Mouse (Mus musculus) small intestine, adult 2 months (tissue): Measurements from ENCODE around the gene 4930563M21Rik. TPM values are rescaled to one million over a fixed set of nuclear protein-coding genes. Genes with fewer than 3 reads are reported as not detected.
"Not testable (repeated sequence)": the region's sequence is repeated elsewhere in the genome, so short reads cannot be mapped to it uniquely, and the experiment has no call there.

ENCODE experiments used
- H3K27ac ChIP-seq: fragments of 200-500 bp; 2 replicates; pipeline ENCODE4 v1.5.1; 2012; ENCODE audit warnings: low read depth, low read length, control low read depth, inconsistent platforms; ENCODE audit not compliant: insufficient read depth
- H3K27me3 ChIP-seq: fragments of 200-500 bp; 2 replicates; pipeline ENCODE4 v1.6.1; 2012; ENCODE audit warnings: mild to moderate bottlenecking, moderate library complexity, low read length, inconsistent platforms; ENCODE audit not compliant: control insufficient read depth, insufficient read depth
- H3K36me3 ChIP-seq: fragments of 200-500 bp; 2 replicates; pipeline ENCODE4 v1.6.1; 2012; ENCODE audit warnings: mild to moderate bottlenecking, low read length, control low read depth, inconsistent platforms; ENCODE audit not compliant: control insufficient read depth, insufficient read depth
- H3K4me1 ChIP-seq: fragments of 200-500 bp; 2 replicates; pipeline ENCODE4 v1.6.1; 2012; ENCODE audit warnings: low read length, inconsistent platforms, mixed read lengths; ENCODE audit not compliant: control insufficient read depth, insufficient read depth, insufficient read length
- H3K4me3 ChIP-seq: fragments of 200-500 bp; 2 replicates; pipeline ENCODE4 v1.5.1; 2012; ENCODE audit warnings: low read depth, mild to moderate bottlenecking, control low read depth, inconsistent platforms, low read length, moderate library complexity
- CTCF ChIP-seq: fragments of 200-500 bp; IDR thresholded peaks from 2 replicates; pipeline ENCODE4 v1.5.1; 2012; ENCODE audit warnings: low read depth, mild to moderate bottlenecking, control low read depth, inconsistent platforms, low read length, moderate library complexity, mixed read lengths; ENCODE audit not compliant: insufficient replicate concordance, insufficient read length; ENCODE audit errors: extremely low read depth
- POLR2A ChIP-seq: fragments of 200-500 bp; IDR thresholded peaks from 2 replicates; pipeline ENCODE4 v1.6.1; 2012; ENCODE audit warnings: low read depth, mild to moderate bottlenecking, control low read depth, inconsistent platforms, low read length, moderate library complexity
- WGBS: fragments of 180-500 bp; shearing (Covaris S2); methylation state at CpG from one replicate; pipeline ENCODE4 v1.1.7; 2018; 5-methylcytosine and 5-hydroxymethylcytosine counted together
- polyA plus RNA-seq: library from polyadenylated mRNA; depleted of rRNA; stranded (reverse); fragments of >200 nt; gene quantifications from 2 replicates; pipeline ENCODE4 v1.2.3, GENCODE M21; 2012

Gene 4930563M21Rik
- polyA plus RNA-seq, 1 experiment, result not detected

- TF ChIP-seq POLR2A (no peak), CTCF (no peak)
- no peaks in the 10 kb centered on the region for H3K36me3 ChIP-seq
- H3K4me3 ChIP-seq, result no peak overlapping the region
- H3K4me1 ChIP-seq, result no peaks in the 10 kb centered on the region
- WGBS, result 57% methylated on average over 2 of the region's 2 CpGs
- no peak overlapping the region for H3K27ac ChIP-seq
- no peaks in the 10 kb centered on the region for H3K27me3 ChIP-seq
Observed at GRCm38 (mm10) chr9:56024772-56025171, 14.4 kb upstream of the 4930563M21Rik start.

- H3K27me3 ChIP-seq, H3K27ac ChIP-seq, H3K36me3 ChIP-seq, H3K4me3 ChIP-seq, H3K4me1 ChIP-seq: not testable (repeated sequence)
- WGBS, result 39% methylated on average over 2 of the region's 2 CpGs
Observed at GRCm38 (mm10) chr9:56004679-56005078, 5.7 kb downstream of the 4930563M21Rik start.

GRCm38 (mm10) chr9:55946819-55947218 lies 63.5 kb downstream of the 4930563M21Rik start:
- TF ChIP-seq CTCF (no peak), POLR2A (no peak)
- Histone ChIP-seq H3K4me1 (no peaks in the 10 kb centered on the region), H3K27ac (no peak overlapping the region), H3K36me3 (no peaks in the 10 kb centered on the region), H3K27me3 (no peaks in the 10 kb centered on the region), H3K4me3 (no peak overlapping the region)
- 39% methylated on average over 1 of the region's 1 CpGs for WGBS

GRCm38 (mm10) chr9:55941356-55941755 lies 69.0 kb downstream of the 4930563M21Rik start:
- no peak for TF ChIP-seq POLR2A
- TF ChIP-seq CTCF, result no peak
- H3K4me3 ChIP-seq, result no peak overlapping the region
- H3K4me1 ChIP-seq, result peaks cover 4% of the 10 kb centered on the region; the same call in 1 of the 2 replicates
- no peaks in the 10 kb centered on the region for H3K36me3 ChIP-seq
- H3K27ac ChIP-seq, result no peak overlapping the region
- H3K27me3 ChIP-seq, result no peaks in the 10 kb centered on the region

GRCm38 (mm10) chr9:55938618-55938985 lies 71.7 kb downstream of the 4930563M21Rik start:
- no peak overlapping the region for H3K4me3 ChIP-seq
- H3K4me1 ChIP-seq, result peaks cover 4% of the 10 kb centered on the region; the same call in 1 of the 2 replicates
- TF ChIP-seq CTCF, result no peak
- TF ChIP-seq POLR2A, result no peak
- no peaks in the 10 kb centered on the region for H3K36me3 ChIP-seq
- 7% methylated on average over 6 of the region's 6 CpGs for WGBS
- H3K27me3 ChIP-seq, result no peaks in the 10 kb centered on the region
- 0 out of 2 replicates have a peak overlapping the region, but pooled peaks have one; percentile 87 for H3K27ac ChIP-seq

GRCm38 (mm10) chr9:55937664-55938617 lies 72.4 kb downstream of the 4930563M21Rik start, which contains the start of gene Scaper:
Gene Scaper (minus strand): TSS chr9:55938119.
- Histone ChIP-seq H3K27me3 (no peaks in the 10 kb centered on the region), H3K36me3 (no peaks in the 10 kb centered on the region), H3K4me1 (peaks cover 4% of the 10 kb centered on the region; the same call in 1 of the 2 replicates), H3K4me3 (peak within 1 kb of the TSS; percentile 75), H3K27ac (peak within 1 kb of the TSS; percentile 87)
- TF ChIP-seq POLR2A (peak; percentile 57), CTCF (no peak)
- WGBS, result under 1% methylated on average over 60 of the region's 60 CpGs

- Histone ChIP-seq H3K27ac (no peak overlapping the region), H3K36me3 (no peaks in the 10 kb centered on the region), H3K4me3 (peak overlapping the region; percentile 75), H3K4me1 (peaks cover 4% of the 10 kb centered on the region; the same call in 1 of the 2 replicates), H3K27me3 (no peaks in the 10 kb centered on the region)
- 25% methylated on average over 5 of the region's 5 CpGs for WGBS
- TF ChIP-seq CTCF (no peak), POLR2A (no peak)
Observed at GRCm38 (mm10) chr9:55937224-55937663, 73.1 kb downstream of the 4930563M21Rik start.
